Mouse (Mus musculus): ENCODE measurements around the gene Abca13.

Abca13 gene

DNA sequence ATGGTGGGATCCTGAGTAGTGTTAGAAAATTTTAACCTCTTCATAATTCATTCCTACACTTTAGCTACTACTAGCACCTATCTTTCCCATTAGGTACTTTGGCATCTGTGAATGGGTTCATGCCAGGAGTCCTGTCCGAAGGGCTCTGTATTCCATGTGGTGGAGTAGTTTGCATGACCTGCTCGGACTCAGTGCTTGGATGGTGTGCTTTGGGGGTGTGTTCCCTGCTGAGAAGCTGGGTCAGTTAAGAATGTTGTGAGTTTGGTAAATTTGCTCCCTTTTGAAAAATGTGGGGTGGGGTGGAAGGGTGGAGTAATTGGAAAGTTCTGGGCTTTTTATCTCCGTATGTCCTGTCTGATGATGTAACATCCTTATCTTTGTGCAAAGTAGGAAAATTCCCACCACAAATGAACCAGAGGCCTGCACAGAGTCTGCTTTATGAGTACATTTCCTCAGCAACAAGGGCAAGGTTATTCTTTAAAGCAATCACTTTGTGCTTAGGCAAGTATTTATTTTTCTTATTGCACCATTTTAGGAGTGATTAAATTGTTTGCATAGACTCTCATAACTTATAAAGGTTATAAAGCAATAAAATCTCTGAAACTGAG lies 475.0 kb downstream of the Abca13 start:
- DNase-seq (ENCODE audit: low read depth, low spot score) = no peak

DNA sequence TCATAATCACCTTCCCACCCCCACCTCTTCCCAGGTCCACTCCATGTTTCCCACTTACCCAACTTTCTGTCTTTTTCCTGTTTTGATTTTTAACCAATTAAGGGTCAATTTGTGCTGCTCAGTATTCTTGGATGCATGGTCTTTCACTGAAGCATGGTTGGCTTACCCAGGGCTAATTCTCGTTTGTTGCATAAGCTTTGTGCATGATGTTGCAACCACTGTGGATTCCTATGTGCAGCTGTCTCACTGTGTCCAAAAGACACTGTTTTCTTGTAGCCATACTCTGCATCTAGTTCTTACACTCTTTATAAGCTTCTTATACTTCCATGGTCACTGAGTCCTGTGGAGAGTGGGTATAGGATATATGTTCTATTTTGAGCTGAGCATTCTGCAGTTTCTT lies 477.7 kb downstream of the Abca13 start:
- no peak for DNase-seq (ENCODE audit: low read depth, low spot score)

DNA sequence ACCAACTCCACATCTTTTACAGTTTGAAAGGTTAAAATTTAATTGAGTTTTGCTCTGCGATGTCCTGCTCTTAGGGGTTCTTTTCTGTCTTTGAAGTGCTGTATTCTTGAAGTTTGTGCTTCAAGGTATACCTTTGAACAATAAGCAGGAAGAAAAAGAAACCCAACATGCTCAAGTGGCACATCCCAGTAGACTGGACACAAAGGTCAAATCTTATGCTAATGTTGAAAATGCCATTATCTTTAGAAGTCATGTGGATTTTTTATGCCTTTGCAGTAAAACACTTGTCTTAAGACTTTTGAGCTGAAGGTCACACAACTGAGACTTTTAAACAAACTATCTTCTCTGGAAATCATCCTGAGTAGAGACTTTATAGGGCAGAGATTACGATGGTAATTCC lies 493.2 kb downstream of the Abca13 start:
- DNase-seq (ENCODE audit: low read depth, low spot score) = no peak

DNA sequence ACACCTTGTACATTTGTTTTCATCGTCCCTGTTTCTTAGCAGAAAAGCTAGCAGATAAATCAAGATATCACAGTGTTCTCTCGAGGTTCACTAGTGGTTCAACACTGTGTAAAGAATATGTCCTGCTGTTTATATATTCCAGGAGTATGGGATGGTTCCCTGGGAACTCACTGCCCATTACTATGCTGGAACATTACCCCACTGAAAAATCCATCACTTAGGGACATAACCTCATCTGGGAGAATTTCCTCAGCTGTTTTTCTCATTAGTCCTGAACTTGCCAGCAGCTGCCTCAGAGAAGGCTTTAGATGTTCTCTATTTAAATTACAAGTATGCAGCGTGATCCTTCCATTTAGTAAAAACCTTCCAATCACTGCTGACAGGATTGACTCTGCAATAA lies 513.4 kb downstream of the Abca13 start:
- peak; percentile 53 for DNase-seq (ENCODE audit: low read depth, low spot score)

DNA sequence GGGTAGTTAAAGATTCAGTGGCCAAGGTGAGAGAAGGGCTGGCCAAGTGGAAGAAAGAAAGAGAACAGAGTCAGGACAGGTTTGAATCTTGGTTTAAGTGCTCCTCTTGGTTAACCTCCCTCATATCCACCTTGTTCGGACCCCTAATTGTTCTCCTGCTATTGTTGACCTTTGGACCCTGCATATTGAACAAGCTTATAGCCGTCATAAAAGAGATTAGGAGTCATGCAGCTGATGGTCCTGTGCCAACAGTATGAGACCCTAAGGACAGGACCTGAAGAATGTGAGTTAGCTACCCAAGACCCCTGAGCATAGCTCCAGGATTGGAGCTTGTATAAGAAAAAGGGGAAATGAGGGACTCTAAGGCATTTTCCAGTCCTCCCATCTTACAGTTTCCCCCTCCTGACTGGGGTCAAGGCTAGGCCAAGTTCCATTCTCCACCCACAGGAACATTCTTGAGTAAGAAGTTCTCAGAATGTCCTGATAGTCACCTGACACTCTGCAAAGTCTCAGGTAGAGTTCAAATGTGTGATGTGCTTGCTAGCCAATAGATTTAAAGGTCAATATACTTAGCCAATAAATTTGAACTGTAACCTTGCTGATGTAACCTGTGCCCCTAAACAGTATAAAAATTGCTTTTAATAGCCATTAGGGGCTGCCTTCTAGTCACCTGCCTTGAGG lies 536.2 kb downstream of the Abca13 start:
- DNase-seq (ENCODE audit: low read depth, low spot score) = no peak

DNA sequence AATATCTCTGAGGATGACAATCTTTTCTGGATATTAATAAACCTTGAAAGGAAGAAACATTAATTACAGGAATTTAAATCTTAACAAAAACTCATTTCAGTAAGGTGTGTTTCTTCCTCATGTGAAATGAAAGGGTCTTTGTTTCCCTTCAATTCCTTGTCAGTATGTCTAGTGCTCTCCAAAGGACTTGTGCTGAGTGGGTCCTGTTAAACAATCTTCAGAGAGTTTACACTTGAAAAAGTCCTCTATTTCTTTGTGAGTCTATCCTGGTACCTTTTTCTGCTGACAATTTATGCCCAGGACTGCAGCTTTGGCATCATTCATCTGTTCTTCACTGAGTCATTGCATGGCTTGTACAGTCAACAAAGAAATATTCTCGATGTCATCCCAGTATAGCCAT lies 539.6 kb downstream of the Abca13 start:
- no peak for DNase-seq (ENCODE audit: low read depth, low spot score)
